In genomic region chr2:112454862-112455564, GRCm38 (mm10) we compare ENCODE assay signal across 8 mouse cellular contexts. TPM values are rescaled to one million over a fixed set of nuclear protein-coding genes. Genes with fewer than 3 reads are reported as not detected.
DNase-seq lines count a peak whose midpoint lies in the region; ATAC-seq and TF ChIP-seq lines count a peak whose summit lies in the region.

TSS of gene Emc7 (plus strand) at chr2:112454997.

- H3K9me3 ChIP-seq in hindbrain, postnatal 0 days (ENCODE audit: low read length) = no peaks in the 10 kb centered on the region

- peak; percentile 81 for DNase-seq in WW6 (ENCODE audit: low read depth, low spot score)
- DNase-seq in cerebellum, postnatal 4 days (ENCODE audit: low spot score in 2 of 2) = peak; percentile 98
- DNase-seq in gastrocnemius, adult 2 months = peak; percentile 100
- DNase-seq in hindbrain, postnatal 0 days (ENCODE audit: low spot score) = peak; percentile 98
- DNase-seq in left cerebral cortex, adult 2 months (ENCODE audit: extremely low spot score in 1 of 2, low spot score in 2 of 2) = peak; percentile 97 to 99
- DNase-seq in right cerebral cortex, adult 2 months (ENCODE audit: low spot score in 2 of 2) = peak; percentile 96 to 99
- DNase-seq in urinary bladder, postnatal 14 days (ENCODE audit: low spot score) = peak; percentile 99

- under 1% methylated on average over 49 of the region's 49 CpGs for WGBS in hindbrain, postnatal 0 days

- H3K4me3 ChIP-seq in gastrocnemius, adult 2 months = peak within 1 kb of the TSS; percentile 93
- peak within 1 kb of the TSS; percentile 96 for H3K4me3 ChIP-seq in hindbrain, postnatal 0 days (ENCODE audit: low read length)
- peak within 1 kb of the TSS; percentile 79 for H3K4me3 ChIP-seq in left cerebral cortex, adult 2 months

- intact Hi-C loops in gastrocnemius, adult 2 months (cut with DNase I) = loop anchor here (1.0 to 2.0 kb wide), 2 partner anchors 76 to 194 kb away; partner anchors contain the start of genes Katnbl1 and Nop10
- intact Hi-C loops in left cerebral cortex, adult 2 months (cut with DNase I) = loop anchor here (2.0 to 10.0 kb wide), 3 partner anchors 38 to 190 kb away; partner anchors contain the start of genes Aven, Gm21985, Katnbl1 and Nop10

- H3K9ac ChIP-seq in hindbrain, postnatal 0 days (replicated peaks; ENCODE audit: low read length) = peak within 1 kb of the TSS; percentile 92

- TF ChIP-seq CTCF in gastrocnemius, adult 2 months (IDR thresholded peaks at IDR 0.05) = no peak
- no peak for TF ChIP-seq CTCF in hindbrain, postnatal 0 days (IDR thresholded peaks at IDR 0.05; ENCODE audit: low read depth)
- no peak for TF ChIP-seq CTCF in left cerebral cortex, adult 2 months (IDR thresholded peaks at IDR 0.05)

- H3K4me2 ChIP-seq in hindbrain, postnatal 0 days (ENCODE audit: low read depth, low read length) = peak within 1 kb of the TSS; percentile 69

- H3K27me3 ChIP-seq in hindbrain, postnatal 0 days (ENCODE audit: insufficient read depth, low read length) = no peaks in the 10 kb centered on the region

- ATAC-seq in hindbrain, postnatal 0 days = peak; percentile 98
- peak; percentile 98 for ATAC-seq in megakaryocyte, adult 5-6 weeks (ENCODE audit: poor library complexity, severe bottlenecking)

- H3K27ac ChIP-seq in gastrocnemius, adult 2 months = peak within 1 kb of the TSS; percentile 96
- H3K27ac ChIP-seq in hindbrain, postnatal 0 days = peak within 1 kb of the TSS; percentile 89
- H3K27ac ChIP-seq in left cerebral cortex, adult 2 months = peak within 1 kb of the TSS; percentile 94

- H3K36me3 ChIP-seq in hindbrain, postnatal 0 days (ENCODE audit: insufficient read depth, low read length) = no peaks in the 10 kb centered on the region

- H3K4me1 ChIP-seq in hindbrain, postnatal 0 days (ENCODE audit: insufficient read depth, low read length) = peaks cover 9% of the 10 kb centered on the region; the same call in 1 of the 2 replicates

RNA-seq across cellular contexts. Expression of gene Emc7, which starts in this region (rescaled TPM):
- total RNA-seq in gastrocnemius, adult 2 months (2021) = 10 to 100 TPM; 12.6 to 15.3 TPM
- 15.3 and 15.9 TPM in 2 replicates for total RNA-seq in hindbrain, postnatal 0 days (2014; rRNA removed)
- polyA plus RNA-seq in hindbrain, postnatal 0 days (2015; fragmentation: Nextera tagmentation; extraction: Ambion mirVana) = 36.3 and 37.8 TPM in 2 replicates
- total RNA-seq in left cerebral cortex, adult 2 months (2021) = 10 to 100 TPM; 47.1 to 52.2 TPM
- 15.5 and 15.8 TPM in 2 replicates for total RNA-seq in megakaryocyte, adult 5-6 weeks (2015)
- total RNA-seq in megakaryocyte, adult 5-6 weeks (2017) = 10.4 and 11.7 TPM in 2 replicates

Comparison
In these comparisons a context has a peak if more than half of its experiments do, and no peak if none do; other contexts are left out.
1. Peak in every context shown above with its lines: DNase-seq, ATAC-seq, H3K4me3 ChIP-seq and H3K27ac ChIP-seq.